Mouse (Mus musculus) left cerebral cortex, adult 8-10 months (tissue): ENCODE data around the gene Olfr812. TPM values are rescaled to one million over a fixed set of nuclear protein-coding genes. Genes with fewer than 3 reads are reported as not detected.
"Not testable (repeated sequence)": the region's sequence is repeated elsewhere in the genome, so short reads cannot be mapped to it uniquely, and the experiment has no call there.

ENCODE experiments used
- DNase-seq, 2 experiments: peaks; one replicate each; pipeline ENCODE4 v3.0.0; 2022; ENCODE audit warnings: low spot score in 2 of 2
- total RNA-seq, 4 experiments: library from RNA; stranded (reverse); gene quantifications; 2 replicates each; pipeline ENCODE4 v1.2.4; 2022

Gene Olfr812
- not detected for total RNA-seq

DNA sequence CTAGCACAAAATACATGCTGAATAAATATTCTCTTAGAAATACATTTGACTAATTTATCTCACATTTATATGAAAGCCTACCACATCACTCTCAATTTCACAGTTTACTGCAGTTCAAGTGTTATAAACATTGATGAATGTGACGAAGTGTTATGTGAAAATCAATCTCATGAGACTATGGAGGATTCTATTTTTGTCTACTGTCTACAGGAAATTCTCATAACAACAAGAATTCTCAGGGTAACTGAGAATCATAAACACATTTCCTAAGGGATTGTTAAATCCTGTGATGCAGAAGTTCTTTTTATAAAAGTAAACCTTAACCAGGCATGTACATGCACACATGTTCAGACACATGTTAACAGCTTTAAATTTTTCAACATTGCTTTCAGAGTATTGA, at the start of gene Olfr812:
Gene Olfr812 (minus strand): TSS at position 101 of the 400 bp plus-strand sequence.
- DNase-seq = no peak

DNA sequence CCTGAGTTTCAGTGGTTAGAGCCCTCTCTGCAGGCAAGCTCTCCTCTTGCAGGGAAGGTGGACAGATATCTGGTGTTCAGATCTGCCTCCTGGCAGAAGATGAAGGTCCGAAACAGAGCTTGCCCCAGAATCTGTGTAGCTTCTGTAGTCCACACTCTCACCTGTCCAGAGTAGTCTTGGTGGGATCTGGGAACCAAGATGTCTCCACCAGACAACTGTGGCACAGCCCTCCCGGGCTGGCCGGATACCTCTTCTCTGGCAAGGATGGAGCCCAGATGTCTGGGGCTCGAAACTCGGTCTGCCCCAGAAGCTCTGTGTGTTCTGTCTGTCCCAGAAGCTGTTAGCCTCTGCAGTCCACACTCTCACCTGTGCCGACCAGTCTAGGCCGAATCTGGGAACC, 40.0 kb upstream of the Olfr812 start:
- DNase-seq = no peak

DNA sequence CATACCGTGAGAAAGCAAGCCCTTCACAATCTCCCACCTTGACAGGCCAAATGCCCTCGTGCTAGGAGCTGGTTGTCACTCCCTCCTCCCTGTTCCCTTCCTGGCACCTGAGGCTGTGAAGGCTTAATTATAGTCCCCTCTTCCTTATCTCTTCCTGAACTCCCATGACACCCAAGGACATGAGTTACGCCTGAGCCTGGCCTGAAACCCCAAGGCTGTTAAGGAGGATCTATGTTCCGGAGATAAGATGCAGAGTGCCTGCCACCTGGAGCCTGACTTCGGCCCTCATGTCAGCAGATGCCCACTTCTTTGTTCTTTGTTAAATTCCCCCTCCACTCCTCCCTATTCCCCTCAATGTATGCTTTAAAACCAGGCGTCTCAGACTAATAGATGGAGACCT, 39.6 kb upstream of the Olfr812 start:
- DNase-seq = not testable (repeated sequence)

DNA sequence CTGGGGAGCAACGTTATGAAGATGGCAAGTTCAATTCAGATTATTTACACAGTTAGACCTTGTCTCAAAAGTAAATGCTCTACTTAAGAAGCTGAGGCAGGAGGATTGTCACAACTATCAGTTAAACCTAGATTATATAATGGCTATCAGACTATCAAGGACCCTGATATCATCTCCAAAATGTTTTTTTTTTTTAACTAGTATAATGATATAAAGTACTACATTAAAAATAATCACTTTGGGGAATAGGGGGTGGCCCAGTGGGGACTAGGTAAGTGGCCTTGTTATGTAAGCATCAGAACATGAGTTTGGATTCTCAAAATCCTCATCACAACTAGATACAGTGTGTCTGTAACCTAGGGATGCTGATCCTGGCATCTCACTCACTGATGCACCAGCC, 33.9 kb upstream of the Olfr812 start, which contains the start of gene Olfr814:
Gene Olfr814 (minus strand): TSS at position 101 of the 400 bp plus-strand sequence.
- DNase-seq = not testable (repeated sequence)

DNA sequence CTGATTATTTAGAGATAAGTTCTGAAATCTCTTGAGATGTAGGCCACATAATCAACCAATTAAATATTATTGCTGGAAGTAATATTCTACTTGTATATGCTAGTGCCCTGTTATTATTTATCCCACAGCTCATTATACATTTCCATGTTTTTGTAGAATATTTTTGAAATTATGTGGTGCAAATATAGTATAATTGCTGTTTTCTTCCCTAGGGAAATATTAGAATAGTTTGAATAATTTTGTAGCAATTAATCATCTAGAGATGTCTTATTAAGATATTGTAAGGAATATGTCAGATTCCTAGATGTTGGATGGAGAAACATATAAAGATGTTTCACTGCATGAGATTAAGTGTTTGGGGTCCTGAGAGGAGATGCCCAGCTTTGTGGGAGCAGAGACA, 9.2 kb upstream of the Olfr812 start, which contains the start of gene Olfr813:
Gene Olfr813 (plus strand): TSS at position 301 of the 400 bp plus-strand sequence.
- DNase-seq = no peak

DNA sequence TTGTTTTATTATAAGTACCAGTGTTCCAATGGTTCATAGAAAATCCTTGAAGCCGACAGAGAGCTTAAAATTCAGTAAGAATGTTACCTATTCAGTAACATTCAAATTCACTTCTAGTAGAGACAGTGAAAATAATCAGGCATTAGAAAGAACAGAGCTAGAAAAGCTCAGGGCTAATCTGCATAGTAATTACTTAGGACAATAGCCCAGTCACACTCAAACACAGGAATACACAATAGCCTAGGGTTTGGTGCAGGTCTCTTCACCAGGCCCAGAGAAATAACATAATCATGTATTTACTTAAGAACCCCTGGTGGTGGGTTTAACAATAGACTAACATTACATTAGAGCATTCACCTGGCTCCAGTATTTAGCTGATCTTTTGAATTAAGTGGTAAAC, 1.4 kb upstream of the Olfr812 start:
- DNase-seq = no peak

DNA sequence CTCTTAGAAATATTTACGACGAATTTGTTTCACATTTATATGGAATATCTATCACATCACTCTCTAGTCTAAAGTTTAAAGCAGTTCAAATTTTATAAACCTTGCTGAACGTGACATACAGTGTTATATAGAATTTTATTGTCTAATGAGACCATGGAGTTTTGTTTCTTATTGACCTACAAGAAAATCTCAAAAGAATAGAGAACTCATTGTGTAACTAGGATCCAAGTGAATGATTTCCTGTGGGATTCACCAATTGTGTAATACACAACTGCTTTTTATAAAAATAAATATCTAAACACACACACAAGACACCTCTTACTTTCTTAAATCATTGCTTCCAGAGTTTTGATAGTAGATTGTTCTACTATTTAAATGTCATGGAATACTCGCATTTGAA, 41.6 kb downstream of the Olfr812 start, which contains the start of gene Olfr811:
Gene Olfr811 (minus strand): TSS at position 101 of the 400 bp plus-strand sequence.
- no peak for DNase-seq

DNA sequence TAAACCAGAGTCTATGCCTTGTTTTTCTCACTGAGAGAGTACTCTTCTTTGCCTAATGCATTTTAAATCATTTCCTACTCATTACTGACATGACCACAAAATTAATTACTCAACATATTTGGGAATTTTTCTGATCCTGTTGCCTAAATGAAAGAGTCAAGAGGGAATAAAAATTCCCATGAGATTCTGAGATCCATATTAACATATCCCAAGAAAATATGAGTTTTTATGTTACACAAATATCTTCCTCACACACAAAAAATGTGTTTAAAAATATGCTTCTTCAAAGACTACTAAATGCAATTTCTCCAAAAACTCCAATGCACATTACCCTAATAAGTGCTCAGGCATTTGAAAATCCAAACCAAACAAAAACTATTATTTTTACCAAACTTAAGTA, 51.1 kb downstream of the Olfr812 start, which contains the start of gene Olfr810:
Gene Olfr810 (minus strand): TSS at position 101 of the 400 bp plus-strand sequence.
- no peak for DNase-seq

Other genes with a start within 250 kb of the Olfr812 start
- gene Olfr796, start 233.5 kb downstream of the Olfr812 start, total RNA-seq = not detected
- gene Olfr798, start 218.2 kb downstream of the Olfr812 start, total RNA-seq = not detected
- not detected for gene Olfr799, start 208.6 kb downstream of the Olfr812 start, total RNA-seq
- not detected for gene Olfr800, start 188.4 kb downstream of the Olfr812 start, total RNA-seq
- gene Olfr801, start 172.2 kb downstream of the Olfr812 start, total RNA-seq = not detected
- under 1 TPM in 1 of 4 experiments, not detected in 3; 0.11 TPM for gene Olfr802, start 157.9 kb downstream of the Olfr812 start, total RNA-seq
- gene Olfr803, start 151.8 kb downstream of the Olfr812 start, total RNA-seq = not detected
- gene Olfr804, start 142.9 kb downstream of the Olfr812 start, total RNA-seq = not detected
- not detected for gene Olfr805, start 116.7 kb downstream of the Olfr812 start, total RNA-seq
- gene Olfr806, start 104.2 kb downstream of the Olfr812 start, total RNA-seq = not detected
- not detected for gene Olfr807, start 88.3 kb downstream of the Olfr812 start, total RNA-seq
- not detected for gene Olfr808, start 80.6 kb downstream of the Olfr812 start, total RNA-seq
- gene Olfr809, start 71.5 kb downstream of the Olfr812 start, total RNA-seq = not detected
- gene Olfr810, start 51.2 kb downstream of the Olfr812 start, total RNA-seq = not detected
- gene Olfr811, start 41.7 kb downstream of the Olfr812 start, total RNA-seq = not detected
- gene Olfr813, start 9.3 kb upstream of the Olfr812 start, total RNA-seq = not detected
- gene Olfr814, start 33.8 kb upstream of the Olfr812 start, total RNA-seq = not detected
- not detected for gene Olfr815, start 59.8 kb upstream of the Olfr812 start, total RNA-seq
- gene Olfr816, start 69.5 kb upstream of the Olfr812 start, total RNA-seq = not detected
- not detected for gene Olfr818, start 103.0 kb upstream of the Olfr812 start, total RNA-seq
- not detected for gene Olfr819, start 121.2 kb upstream of the Olfr812 start, total RNA-seq
- gene Olfr247, start 130.0 kb upstream of the Olfr812 start, total RNA-seq = not detected
- gene Gm10310, start 139.0 kb upstream of the Olfr812 start, total RNA-seq = not detected
- gene Olfr820, start 166.5 kb upstream of the Olfr812 start, total RNA-seq = not detected
- not detected for gene Olfr821, start 184.3 kb upstream of the Olfr812 start, total RNA-seq
- gene Olfr822, start 225.1 kb upstream of the Olfr812 start, total RNA-seq = not detected